Mouse (Mus musculus) mouse trophoblast stem cell (cell line): Measurements from ENCODE around the gene Eva1b.

Experiments used
- in situ Hi-C, 2 experiments: fragments of 300-500 bp; cut with MseI, MboI; formaldehyde crosslinking; loops; 2 replicates in 1 of 2; 3 replicates in 1 of 2; pipeline ENCODE4 v1.15.1; 2025

Gene Eva1b

DNA sequence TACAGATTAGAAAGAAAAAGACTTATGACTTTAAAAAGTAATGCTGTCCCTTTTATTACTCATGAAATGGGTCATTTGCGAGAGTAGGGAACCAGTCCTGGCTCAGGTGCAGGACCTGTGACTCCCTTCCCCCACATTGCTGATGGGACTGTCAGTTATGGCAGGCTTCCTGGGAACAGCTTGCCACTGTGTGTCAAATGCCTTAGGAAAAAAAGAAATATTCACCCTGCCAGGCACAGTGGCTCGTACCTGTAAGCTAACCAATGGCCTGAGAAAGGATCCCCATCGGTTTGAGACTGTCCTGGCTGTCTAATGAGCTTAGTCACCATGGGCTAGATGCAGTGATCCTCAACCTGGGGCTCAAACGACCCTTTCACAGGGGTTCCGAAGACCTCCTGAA lies 27.5 kb upstream of the Eva1b start:
- in situ Hi-C loops: no loop called here

DNA sequence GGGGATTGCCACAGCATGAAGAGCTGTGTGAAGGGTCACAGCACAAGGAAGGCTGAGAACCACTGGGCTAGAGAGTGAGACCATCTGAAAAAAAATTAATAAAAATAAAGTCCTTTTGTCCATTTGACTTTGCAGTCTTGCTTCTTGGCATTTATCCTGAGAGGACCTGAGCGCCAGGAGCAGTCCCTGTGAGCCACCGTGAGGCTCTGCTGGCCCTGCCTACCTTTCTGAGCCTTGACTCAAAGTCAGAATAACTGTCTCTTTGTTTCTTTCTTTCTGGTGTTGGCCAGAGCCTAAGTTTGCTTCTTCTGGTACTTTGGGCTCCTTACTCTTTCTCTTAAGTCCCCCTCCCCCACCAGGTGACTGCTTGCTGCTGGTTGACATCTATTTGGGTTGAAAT lies 27.0 kb upstream of the Eva1b start:
- in situ Hi-C loops: no loop called here

DNA sequence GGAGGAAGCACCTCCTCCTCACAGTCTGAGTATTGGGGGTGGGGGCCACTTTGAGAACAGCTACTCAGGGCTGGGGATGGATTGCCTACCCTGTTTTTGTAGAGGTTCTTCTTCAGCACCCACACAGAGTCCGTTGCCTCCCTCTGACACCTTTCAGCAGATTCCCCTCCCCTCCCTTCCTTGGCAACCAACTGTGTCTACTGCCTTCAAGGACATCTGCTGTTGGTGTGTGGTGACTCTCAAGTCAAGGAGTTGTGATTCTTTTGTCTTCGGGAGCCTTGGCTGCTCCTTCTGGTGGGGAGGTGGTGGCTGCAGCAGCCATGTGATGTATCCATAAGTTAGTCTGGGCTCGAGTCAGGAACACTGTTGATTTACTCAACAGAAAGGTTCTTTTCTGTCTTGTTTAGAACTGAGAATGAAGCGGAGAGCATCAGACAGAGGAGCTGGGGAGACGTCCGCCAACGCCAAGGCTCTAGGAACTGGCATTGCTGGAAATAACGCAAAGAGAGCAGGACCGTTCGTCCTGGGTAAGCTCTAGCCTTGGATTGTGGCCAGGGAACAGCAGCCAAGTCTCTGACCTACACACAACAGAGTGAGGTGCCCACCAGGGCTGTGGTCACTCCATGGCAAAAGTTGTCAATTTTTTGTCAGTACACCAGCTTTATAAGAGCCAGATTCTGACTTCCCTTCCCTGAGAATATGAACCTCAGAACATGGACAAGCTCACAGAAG lies 24.1 kb upstream of the Eva1b start:
- in situ Hi-C loops: no loop called here

DNA sequence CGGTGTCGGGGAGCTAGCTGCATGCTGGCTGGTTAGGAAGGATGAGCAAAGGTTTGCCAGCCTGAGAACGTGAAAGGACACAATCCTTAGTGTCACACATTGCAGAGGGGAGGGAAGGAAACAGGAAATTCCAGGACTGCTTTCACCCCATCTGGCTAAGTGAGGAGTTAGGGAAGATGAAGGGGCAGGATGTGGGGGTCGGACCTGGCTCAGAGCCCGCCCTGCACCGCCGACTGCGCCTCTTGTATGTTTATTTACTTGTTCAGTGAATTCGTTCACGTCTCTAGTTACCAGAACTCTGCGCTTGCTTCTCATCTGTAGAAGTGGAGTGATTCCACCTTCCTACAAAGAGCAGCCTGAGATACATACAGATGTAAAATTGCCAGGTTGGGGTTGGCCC lies 17.0 kb upstream of the Eva1b start:
- in situ Hi-C loops: no loop called here

DNA sequence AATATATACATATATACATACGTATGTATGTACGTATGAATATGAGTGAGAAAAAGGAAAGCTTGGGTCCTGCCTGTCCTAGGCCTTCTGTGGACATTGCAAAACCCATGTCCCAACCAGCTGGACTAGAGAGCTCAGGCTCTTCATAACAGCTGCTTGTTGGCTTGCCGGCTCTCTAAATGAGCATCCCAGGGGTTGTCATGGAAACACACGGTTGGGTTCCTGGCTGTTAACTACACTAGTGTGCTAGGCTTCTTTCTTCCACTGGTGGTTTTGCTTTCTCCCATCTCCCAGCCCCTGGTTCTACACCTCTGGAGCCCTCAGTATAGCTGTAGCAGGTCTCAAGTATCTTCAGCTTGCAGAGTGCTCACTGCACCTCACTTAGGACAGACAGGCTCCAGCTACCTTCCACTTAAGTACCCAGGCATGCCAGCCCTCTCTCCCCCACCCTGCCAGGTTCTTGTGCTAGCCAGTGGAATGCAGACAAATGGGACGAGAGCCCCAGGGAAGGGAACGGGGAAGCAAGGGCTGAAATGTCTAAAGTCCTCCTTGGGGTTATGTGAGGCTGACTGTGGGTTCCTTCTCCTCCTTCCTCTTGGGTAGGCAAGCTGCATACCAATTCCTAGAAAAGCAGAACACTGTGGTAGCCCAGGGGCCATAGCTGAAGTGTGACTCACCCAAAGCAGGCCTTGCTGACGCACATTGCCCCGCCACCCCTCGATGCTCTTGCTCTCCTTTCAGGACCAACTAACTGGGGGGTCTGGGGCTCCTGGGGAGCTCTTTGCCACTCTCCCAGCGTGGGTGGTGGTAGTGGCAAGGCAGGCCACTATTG lies 16.0 kb upstream of the Eva1b start:
- in situ Hi-C loops: no loop called here

DNA sequence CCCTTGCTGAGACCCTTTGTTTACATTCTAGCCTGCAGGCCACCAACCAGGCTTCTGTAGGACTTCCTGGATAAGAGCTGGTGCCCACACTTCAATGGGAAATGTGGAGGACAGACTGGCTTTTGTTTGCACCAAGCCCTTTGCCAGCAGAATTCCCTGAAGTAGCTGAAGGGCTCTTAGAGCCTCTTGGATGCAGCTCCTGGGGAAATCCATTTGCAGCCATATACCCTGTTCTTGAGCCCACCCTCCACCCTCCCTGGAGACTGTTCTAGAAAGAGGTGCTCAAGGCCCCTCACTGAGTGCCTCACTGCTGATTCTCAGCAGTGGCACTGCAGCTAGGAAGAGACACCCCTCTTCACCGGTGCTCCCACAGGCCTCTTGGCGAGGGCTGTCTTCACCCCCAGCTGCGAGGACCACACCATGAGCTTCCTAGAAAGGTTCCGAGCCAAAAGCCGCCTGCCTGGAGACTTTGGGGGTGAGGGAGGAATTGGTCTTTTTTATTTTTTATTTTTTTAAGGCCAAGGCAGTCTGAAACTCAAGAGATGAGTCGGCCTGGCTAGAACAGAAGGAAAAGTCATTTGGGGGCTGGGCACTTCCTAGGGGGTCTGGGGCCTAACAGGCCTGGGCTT lies 14.8 kb upstream of the Eva1b start:
- in situ Hi-C loops: no loop called here

DNA sequence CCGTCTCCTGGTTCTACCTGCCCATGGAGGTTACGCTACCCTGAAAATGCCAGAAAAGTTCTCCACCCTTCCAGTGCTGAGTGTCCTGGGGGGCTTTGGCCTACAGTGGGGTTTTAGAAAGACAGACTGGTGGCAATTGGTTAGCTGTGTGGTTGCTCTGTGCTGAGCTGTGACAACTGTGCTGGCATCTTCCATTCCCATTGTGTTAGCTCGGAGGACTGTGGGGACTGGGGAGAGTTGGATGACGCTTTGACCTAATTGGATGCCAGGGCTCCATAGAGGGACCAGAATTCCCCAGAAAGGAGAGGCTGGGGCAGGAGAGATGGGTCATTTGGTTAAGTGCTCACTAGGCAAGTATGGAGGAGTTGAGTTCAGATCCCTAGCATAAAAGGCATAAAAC lies 13.3 kb upstream of the Eva1b start:
- in situ Hi-C loops: no loop called here

DNA sequence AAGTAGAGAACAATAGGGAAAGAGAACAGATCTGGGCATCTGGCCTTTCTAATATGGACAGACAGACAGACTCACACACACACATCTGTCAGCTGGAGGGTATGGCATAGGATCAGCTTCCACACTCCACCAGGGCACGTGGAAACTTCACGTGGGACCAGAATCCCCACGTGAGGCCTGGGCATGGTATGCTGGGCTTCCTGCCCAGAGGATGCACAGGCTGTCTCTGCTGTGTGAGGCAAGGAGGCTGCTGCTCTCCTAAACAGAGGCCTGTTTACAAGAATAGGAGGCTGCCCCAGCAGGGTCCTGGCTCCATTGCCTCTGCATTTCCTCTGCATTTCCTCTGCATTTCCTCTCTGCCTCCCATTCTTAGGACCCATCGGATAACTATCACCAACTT lies 12.9 kb upstream of the Eva1b start:
- in situ Hi-C loops: no loop called here

DNA sequence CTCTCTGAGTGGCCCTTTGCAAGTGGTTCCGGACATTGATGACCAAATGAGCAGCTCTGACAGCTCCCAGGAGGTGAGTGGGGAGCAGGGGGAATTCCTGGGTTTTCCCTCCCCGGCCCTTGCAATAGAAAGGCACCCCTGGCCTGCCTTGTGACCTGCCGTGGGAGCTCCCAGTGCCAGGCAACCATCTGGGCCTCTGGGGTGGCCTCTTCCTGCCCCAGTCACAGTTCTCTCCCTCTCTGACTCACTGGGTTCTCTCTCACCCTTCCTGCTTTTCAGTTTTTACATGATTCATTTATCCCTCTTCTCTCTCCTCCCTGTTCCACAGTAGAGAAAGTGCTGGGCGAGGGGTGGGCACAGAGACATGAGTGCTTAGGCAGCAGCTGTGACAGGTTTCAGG lies 9.8 kb upstream of the Eva1b start:
- in situ Hi-C loops: no loop called here

DNA sequence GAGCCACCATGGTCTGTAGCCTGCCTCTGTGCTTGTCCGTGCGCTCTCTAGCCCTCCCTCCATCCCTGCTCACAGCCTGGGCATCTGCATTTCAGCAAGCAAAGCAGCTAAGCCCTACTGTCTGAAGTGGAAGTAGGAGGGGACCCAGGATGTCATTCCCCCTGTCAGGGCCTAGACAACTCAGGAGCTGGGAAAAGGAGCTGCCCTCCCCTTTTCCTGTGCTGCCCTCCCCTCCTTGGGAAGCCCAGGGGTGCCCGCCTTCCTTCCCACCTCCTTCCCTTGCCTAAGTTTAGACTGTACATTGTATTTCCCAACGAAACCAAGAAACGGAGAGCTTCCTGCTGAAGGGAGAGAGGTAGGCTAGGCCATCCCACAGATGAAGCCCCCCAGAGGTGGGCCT lies 6.5 kb upstream of the Eva1b start:
- in situ Hi-C loops: no loop called here

DNA sequence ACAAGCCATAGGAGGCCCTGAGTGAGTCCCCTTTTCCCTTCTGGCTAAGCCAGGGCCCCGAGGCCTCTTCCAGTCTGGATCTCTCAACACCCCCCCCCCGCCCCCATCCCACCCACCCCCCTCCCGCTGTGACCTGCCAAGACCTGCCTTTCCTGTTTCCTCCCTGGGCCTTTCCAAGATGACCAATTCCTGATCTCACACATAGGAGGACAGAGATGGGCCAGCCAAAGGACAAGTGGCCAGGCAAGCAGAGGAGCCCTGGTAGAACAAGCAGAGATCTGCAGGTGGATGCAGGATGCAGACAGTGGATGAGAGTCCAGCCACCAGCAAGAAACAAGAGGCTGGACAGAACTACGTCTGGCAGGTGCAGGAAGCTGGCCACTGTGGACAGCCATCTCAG lies 2.1 kb upstream of the Eva1b start:
- in situ Hi-C loops: no loop called here

DNA sequence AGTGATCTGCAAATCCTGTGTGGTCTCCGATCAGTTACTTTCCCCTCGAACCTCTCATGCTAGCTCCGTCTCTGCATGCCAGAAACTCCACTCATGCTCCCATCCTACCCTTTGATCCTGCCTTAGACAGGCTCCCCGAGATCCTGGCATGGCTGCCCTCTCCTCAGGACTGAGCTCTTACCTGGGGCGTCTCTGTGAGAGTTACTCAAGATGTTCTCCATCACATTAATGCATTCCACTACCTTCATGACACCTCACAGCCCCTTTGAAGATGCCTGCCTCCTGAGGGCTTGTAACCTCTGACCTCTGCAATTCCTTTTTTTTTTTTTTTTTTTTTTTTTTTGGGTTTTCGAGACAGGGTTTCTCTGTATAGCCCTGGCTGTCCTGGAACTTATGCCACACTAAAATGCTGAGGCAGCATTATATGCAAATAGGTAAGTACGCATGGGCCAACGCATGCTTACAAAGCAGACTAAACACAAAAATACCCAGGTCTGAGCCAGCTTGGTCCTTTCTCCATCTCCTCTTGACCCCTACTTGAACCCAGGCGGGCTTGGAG lies 491 bp upstream of the Eva1b start:
- in situ Hi-C loops: no loop called here

DNA sequence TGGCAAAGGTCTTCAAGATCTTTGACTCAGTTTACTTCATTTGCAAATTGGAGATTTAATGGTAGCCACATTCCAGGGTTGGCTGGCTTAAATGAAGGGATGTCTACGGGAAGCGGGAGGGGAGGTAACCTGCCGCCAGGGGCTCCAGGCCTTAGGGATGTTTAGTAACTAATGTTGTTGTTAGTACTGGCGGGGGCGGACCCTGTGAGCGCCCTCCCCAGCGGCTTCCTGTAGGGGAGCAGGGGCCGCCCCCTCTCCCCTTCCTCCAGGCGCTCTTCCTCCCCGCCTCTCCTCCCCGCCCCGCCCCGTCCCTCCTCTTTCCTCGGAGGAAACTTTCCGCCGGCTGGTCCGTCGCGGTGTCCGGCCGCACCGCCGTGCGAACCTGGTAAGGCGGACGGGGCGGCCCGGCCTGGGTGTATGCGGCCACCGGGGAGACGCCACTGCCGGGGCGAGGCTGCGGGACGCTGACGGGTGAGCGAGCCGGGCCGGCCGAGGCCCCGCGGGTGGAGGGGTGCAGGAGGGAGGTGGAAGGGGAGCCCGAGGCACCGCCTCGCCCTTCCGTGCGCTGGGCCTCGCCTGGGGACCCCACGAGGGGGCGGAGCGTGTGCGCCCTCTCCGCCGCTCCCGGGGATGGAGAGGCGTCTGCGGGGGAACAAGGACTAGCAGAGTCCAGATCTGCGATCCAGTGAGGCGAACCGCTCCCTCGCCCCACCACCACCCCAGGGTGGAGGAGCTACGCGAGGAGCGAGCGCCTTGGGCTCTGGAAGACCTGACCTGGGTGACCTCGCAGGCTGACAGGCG lies 817 bp downstream of the Eva1b start:
- in situ Hi-C loops: no loop called here

DNA sequence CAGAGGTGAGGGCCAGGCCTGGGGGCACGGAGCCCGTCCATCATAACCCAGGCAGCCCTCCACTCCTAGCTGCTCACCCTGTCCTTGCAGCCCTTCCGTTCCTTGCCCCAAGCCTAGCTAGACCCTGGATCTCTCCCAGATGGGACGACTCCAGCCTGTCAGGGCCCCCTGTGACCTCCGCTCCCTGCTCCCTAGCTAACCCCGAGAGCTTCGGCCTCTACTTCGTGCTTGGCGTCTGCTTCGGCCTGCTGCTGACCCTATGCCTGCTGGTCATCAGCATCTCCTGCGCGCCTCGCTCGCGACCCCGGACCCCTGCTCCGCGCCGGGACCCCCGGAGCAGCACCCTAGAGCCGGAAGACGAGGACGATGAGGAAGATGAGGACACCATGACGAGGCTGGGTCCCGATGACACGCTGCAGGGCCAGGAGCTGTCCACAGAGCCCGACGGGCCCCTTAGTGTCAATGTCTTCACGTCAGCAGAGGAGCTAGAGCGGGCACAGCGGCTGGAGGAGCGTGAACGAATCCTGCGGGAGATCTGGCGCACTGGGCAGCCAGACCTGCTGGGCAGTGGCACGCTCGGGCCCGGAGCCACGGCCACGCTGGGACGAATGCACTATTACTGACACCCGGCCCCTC lies 1.6 kb downstream of the Eva1b start:
- in situ Hi-C loops: no loop called here

DNA sequence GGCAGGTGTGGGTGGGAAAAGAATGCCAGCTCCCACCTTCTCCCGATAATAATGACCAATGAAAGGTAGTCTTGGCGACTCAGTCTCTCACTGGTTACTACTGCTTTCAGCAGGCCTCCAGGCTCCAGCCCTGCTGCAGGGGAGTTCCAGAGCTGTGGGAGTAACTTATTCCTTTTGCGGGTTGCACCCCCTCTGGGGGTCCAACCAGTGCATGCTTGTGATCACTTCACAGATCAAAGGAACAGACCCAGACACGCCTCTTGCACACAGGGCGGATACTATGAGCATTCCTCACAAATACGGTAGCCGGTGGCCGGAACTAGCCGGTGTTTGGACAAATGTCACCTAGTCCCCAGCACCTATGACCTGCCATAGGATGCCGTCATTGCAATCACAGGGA lies 2.3 kb downstream of the Eva1b start:
- in situ Hi-C loops: no loop called here

DNA sequence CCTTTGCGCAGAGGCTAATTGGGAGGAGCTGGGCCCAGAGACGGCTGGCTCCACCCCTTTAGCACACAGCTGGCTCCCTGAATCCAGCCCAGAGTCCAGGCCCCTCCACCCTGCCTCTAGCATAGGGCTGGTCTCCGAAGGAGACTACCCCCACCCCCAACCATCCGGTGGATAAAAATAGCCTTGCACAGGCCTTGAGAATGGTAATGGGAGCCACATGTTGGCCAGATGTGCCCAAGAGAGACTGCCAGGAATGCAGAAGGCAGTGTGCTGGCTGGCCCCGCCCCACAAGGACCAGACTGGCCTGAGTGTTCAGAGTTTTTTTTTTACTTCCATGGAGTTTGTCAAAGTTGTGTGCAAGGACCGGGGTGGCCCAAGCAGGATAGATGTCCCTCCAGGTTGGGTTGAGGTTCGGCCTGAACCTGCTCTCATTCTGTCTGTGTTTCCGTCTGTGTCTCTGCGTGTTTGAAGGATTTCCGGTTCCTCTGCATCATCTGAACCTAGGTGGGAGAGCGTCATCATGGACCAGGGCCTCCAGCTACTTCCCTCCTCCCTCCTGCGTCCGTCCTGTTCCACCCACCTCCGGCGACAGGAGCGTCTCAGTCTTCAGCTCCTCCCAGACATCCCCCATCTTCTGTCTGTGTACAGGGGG lies 2.9 kb downstream of the Eva1b start:
- in situ Hi-C loops: no loop called here

DNA sequence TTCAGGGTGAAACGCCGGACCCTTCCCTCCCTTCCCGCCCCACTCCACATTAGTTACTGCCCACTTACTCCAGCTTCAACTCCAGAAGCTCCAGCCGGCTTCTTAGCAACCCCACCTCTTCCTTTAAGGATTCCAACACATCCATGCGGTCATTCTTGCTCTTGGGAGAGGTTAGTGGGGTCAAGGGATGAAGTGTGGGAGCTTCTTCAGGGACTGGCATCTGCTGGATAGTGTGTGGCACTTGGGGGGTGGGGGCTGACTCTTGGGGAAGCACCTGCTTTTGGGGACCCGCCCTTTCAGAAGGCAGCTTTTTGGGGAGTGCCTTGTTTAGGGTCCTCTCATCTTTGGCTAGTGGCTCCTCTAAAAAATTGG lies 3.4 kb downstream of the Eva1b start:
- in situ Hi-C loops: no loop called here

DNA sequence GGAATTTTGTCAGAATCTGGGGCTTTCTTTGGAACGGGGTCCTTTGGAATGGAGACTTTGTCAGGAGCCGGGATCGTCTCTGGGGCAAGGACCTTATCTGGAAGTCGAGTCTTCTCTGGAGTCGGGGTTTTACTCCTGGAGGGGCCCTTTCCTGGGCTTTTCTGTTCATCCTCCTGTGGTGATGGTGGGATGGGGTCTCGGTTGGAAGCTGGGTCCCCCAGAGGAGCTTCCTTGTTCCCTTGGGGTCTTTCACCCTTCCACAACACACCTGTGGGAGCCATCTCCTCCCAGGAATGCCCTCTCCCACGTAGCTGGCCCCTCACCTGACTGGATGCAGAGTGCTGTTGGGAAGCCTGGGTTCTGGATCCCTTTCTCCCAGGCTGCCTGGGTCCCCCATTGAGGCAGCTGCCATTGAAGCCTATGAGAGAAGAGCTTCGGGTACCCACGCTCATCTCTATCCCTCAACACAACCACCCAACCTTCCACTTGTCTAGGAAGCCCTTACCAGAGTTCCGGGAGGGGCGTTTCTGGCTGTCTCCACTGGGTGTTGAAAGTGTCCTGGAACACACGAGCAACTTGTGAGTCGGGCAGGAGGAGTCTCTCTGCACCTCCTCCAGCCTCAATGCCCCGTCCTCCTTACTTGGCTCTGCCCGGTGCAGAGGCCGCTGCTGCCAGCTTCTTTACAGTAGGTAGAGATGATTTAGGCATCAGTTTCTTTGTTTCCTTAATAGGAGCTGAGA lies 4.3 kb downstream of the Eva1b start:
- in situ Hi-C loops: no loop called here

DNA sequence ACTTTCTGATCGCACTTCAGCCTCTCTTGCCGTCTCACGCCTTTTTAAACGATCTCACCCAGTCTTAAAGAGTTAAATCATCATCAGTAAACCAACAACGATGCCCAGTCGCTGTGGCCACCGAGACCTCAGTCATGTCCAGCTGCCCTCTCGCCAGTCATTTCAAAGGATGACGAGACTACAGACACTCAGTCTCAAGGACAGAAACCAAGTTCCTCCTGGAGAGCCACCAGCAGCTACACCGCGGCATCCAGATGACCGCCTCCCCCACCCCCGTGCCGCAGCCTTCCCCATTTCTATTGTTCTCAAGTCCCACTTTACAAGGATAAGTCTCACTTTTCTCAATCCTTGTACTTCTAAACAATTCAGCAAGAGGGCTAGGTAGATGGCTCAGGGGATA lies 5.3 kb downstream of the Eva1b start:
- in situ Hi-C loops: no loop called here

DNA sequence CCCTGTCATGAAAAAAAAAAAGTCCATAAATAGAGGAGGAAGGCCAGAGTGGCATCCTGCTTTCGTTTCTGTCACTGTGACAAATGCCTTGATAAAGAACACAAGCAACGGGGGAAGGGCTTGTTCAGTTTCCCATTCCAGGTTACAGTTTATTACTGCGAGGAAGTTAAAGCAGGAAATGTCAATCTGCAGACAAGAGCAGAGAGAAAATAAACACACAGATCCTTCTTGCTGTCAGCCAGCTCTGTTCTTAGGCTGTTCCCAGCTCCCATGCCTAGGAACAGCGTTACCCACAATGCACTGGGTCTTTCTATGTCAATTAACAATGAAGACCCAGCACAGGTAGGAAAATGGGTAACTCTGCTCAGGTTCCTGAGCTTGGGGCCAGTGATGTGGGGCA lies 7.6 kb downstream of the Eva1b start:
- in situ Hi-C loops: no loop called here
